Mouse (Mus musculus): ENCODE data around the gene Ncstn. TPM values are rescaled to one million over a fixed set of nuclear protein-coding genes. Genes with fewer than 3 reads are reported as not detected.

The Ncstn gene
- polyA plus RNA-seq, 1 experiment from 2014 or later: 106 TPM

Other genes with a start within 250 kb of the Ncstn start
- 1.2 and 1.3 TPM in 2 replicates for gene Cd84, start 243.1 kb downstream of the Ncstn start, polyA plus RNA-seq (2015; fragmentation: Nextera tagmentation; extraction: Ambion mirVana)
- not detected in 2 replicates for gene Gm10521, start 187.1 kb downstream of the Ncstn start, polyA plus RNA-seq (2015; fragmentation: Nextera tagmentation; extraction: Ambion mirVana)
- 0.21 TPM in 1 of 2 replicates, not detected in the other for gene Slamf6, start 165.3 kb downstream of the Ncstn start, polyA plus RNA-seq (2015; fragmentation: Nextera tagmentation; extraction: Ambion mirVana)
- 22.1 and 25.2 TPM in 2 replicates for gene Vangl2, start 54.4 kb downstream of the Ncstn start, polyA plus RNA-seq (2015; fragmentation: Nextera tagmentation; extraction: Ambion mirVana)
- gene Nhlh1, start 25.2 kb downstream of the Ncstn start, polyA plus RNA-seq (2015; fragmentation: Nextera tagmentation; extraction: Ambion mirVana): 0.66 and 1.5 TPM in 2 replicates
- gene Copa, start 266 bp downstream of the Ncstn start, polyA plus RNA-seq (2015; fragmentation: Nextera tagmentation; extraction: Ambion mirVana): 216 and 239 TPM in 2 replicates
- 133 and 152 TPM in 2 replicates for gene Pex19, start 44.0 kb upstream of the Ncstn start, polyA plus RNA-seq (2015; fragmentation: Nextera tagmentation; extraction: Ambion mirVana)
- 150 and 153 TPM in 2 replicates for gene Dcaf8, start 65.3 kb upstream of the Ncstn start, polyA plus RNA-seq (2015; fragmentation: Nextera tagmentation; extraction: Ambion mirVana)
- 79.3 and 83.7 TPM in 2 replicates for gene Pea15a, start 124.0 kb upstream of the Ncstn start, polyA plus RNA-seq (2015; fragmentation: Nextera tagmentation; extraction: Ambion mirVana)
- gene Casq1, start 137.1 kb upstream of the Ncstn start, polyA plus RNA-seq (2015; fragmentation: Nextera tagmentation; extraction: Ambion mirVana): 2.1 and 4.3 TPM in 2 replicates
- gene Atp1a4, start 175.6 kb upstream of the Ncstn start, polyA plus RNA-seq (2015; fragmentation: Nextera tagmentation; extraction: Ambion mirVana): not detected in 2 replicates
- gene Igsf8, start 178.8 kb upstream of the Ncstn start, polyA plus RNA-seq (2015; fragmentation: Nextera tagmentation; extraction: Ambion mirVana): 46.9 and 49.8 TPM in 2 replicates
- 1.9 and 2.5 TPM in 2 replicates for gene Atp1a2, start 215.3 kb upstream of the Ncstn start, polyA plus RNA-seq (2015; fragmentation: Nextera tagmentation; extraction: Ambion mirVana)
- gene Kcnj9, start 246.5 kb upstream of the Ncstn start, polyA plus RNA-seq (2015; fragmentation: Nextera tagmentation; extraction: Ambion mirVana): 0.07 TPM in 1 of 2 replicates, not detected in the other